Mouse (Mus musculus) olfactory bulb, adult 2 months (tissue): ENCODE results near the gene Gsn.

Experiments used
- CTCF ChIP-seq: fragments of 200-500 bp; IDR thresholded peaks from 2 replicates; pipeline ENCODE4 v1.5.1; 2012; ENCODE audit warnings: low read depth, mild to moderate bottlenecking, low read length, moderate library complexity; ENCODE audit not compliant: insufficient read depth
- POLR2A ChIP-seq: fragments of 200-500 bp; IDR thresholded peaks from 2 replicates; pipeline ENCODE4 v1.6.1; 2012; ENCODE audit warnings: mild to moderate bottlenecking, low read depth, low read length, moderate library complexity; ENCODE audit not compliant: insufficient read depth

- TF ChIP-seq POLR2A (no peak), CTCF (no peak)
Measured at GRCm38 (mm10) chr2:35265775-35266174, 9.6 kb downstream of the Gsn start.
